Mouse (Mus musculus): ENCODE data around the gene Atg14.

DNA sequence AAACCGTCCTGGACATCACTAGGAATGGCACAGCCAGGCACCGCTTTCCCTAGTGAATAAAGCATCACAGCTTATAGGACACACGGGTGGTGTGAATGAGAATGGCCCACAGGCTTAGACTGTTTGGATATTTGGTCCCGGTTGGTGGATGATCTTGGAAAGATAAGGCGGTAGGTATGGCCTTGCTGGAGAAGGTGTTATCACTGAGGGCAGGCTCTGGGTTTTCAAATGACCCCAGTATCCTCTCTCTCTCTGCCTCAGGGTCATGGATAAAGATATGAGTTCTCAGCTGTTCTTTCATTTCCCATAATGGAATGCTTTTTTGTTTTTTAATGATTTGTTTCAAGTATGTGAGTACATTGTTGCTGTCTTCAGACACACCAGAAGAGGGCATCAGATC, 15.2 kb downstream of the Atg14 start:
- TF ChIP-seq POLR2A (IDR thresholded peaks at IDR 0.05; ENCODE audit: low read depth, low read length) (no peak), CTCF (IDR thresholded peaks at IDR 0.05; ENCODE audit: extremely low read depth, insufficient read depth, insufficient read length, insufficient replicate concordance) (no peak)

Measured in spleen, adult 2 months (tissue).